Mouse (Mus musculus) adrenal gland, adult 18-20 months (tissue): ENCODE measurements at regions not wholly inside any gene's neighbourhood (a gene's known extent, or its start where the extent isn't known, plus 50 kb on each side); places are given as distances from the start of the nearest gene placed in this dataset.
"Not testable (repeated sequence)": the region's sequence is repeated elsewhere in the genome, so short reads cannot be mapped to it uniquely, and the experiment has no call there.

Experiments
- DNase-seq, 2 experiments: peaks; one replicate each; pipeline ENCODE4 v3.0.0; 2021 to 2022; ENCODE audit warnings: low spot score in 2 of 2

DNA sequence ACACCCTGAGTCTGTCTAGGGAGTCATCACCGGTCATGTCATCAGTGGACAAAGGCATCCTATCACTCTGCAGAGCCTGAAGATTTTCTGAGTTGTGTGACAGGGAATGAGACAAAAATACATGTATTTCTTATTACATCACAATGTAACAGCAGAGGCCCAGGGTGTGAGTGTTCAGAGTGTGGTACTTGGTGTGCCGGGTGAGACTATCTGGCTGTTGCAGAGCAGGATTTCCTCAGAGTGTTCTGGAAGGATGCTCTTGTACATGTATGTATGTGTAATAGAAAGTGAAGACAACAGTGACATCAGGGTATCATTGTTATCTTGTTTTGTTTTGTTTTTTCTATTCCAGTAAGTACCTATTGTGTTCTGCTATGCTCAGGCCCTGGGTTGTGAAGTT lies 87.7 kb downstream of the Rhob start:
- no peak for DNase-seq

GRCm38 (mm10) chr12:8410410-8411341 lies 89.1 kb downstream of the Rhob start:
- no peak for DNase-seq

- no peak for DNase-seq
These were observed 88.9 kb downstream of the Hs1bp3 start for GRCm38 (mm10) chr12:8402084-8402483.

- no peak for DNase-seq
These were observed 88.1 kb downstream of the Hs1bp3 start for GRCm38 (mm10) chr12:8401376-8401775.

GRCm38 (mm10) chr12:8400345-8401130 lies 87.3 kb downstream of the Hs1bp3 start:
- no peak for DNase-seq

DNA sequence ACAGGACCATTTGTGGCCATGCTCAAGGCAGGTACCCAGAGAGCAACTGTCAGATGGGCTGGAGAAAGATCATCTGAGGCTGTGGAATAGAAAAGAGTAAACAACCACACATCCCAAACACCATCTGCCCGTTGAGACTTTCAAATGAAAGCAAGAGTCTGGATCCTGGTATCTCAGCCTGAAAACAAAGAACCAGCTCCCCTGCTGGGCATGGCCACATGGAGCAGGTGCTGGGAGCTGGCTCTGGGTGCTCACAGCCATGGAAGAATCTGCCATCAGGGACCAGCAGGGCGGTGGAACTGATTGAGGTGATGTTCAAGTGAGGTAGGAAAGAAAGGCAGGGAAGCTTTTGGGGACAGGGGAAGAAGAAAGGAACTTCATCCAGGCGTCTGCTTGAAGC lies 85.6 kb downstream of the Hs1bp3 start:
- no peak for DNase-seq

DNA sequence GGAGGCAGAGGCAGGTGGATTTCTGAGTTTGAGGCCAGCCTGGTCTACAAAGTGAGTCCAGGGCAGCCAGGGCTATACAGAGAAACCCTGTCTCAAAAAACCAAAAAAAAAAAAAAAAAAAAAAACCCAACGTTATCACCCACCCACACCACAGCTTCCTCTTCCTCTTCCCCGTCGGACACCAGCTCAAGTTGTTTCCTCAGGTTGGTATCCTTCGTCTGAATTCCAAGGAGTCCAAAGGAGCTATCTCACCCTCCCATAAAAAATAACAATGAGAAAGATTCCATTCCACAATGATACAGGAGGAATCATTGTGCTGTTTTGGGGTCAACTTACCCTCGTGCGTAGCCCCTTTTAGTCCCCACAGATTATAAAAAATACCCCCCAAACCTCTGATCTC lies 83.2 kb downstream of the Hs1bp3 start:
- DNase-seq: not testable (repeated sequence)

GRCm38 (mm10) chr12:8394894-8395297 lies 81.7 kb downstream of the Hs1bp3 start:
- no peak for DNase-seq

- DNase-seq: no peak
These were observed 80.7 kb downstream of the Hs1bp3 start for GRCm38 (mm10) chr12:8393976-8394375.
